Mouse (Mus musculus) intestine, embryonic 15.5 days (tissue): Measurements from ENCODE around the gene Maco1. TPM values are rescaled to one million over a fixed set of nuclear protein-coding genes. Genes with fewer than 3 reads are reported as not detected.
"Not testable (repeated sequence)": the region's sequence is repeated elsewhere in the genome, so short reads cannot be mapped to it uniquely, and the experiment has no call there.

Experiments
- ATAC-seq: fragments of 200-750 bp; cut with Nextera tagmentation; 2 replicates; pipeline ENCODE4 v1.8.0; 2017; ENCODE audit warnings: moderate TSS enrichment, moderate library complexity
- H3K27ac ChIP-seq: fragments of 300-500 bp; sonication (generic); 2 replicates; pipeline ENCODE4 v1.5.1; 2015; ENCODE audit warnings: mild to moderate bottlenecking, inconsistent platforms
- H3K27me3 ChIP-seq: fragments of 300-500 bp; sonication (generic); replicated peaks from 2 replicates; pipeline ENCODE4 v1.6.1; 2015; ENCODE audit warnings: inconsistent platforms
- H3K36me3 ChIP-seq: fragments of 300-500 bp; sonication (generic); 2 replicates; pipeline ENCODE4 v1.6.1; 2015; ENCODE audit warnings: inconsistent platforms
- H3K4me1 ChIP-seq: fragments of 300-500 bp; sonication (generic); replicated peaks from 2 replicates; pipeline ENCODE4 v1.6.1; 2015; ENCODE audit warnings: inconsistent platforms
- H3K4me2 ChIP-seq: fragments of 300-500 bp; sonication (generic); replicated peaks from 2 replicates; pipeline ENCODE4 v1.6.1; 2015; ENCODE audit warnings: mild to moderate bottlenecking, inconsistent platforms
- H3K4me3 ChIP-seq: fragments of 300-500 bp; sonication (generic); replicated peaks from 2 replicates; pipeline ENCODE4 v1.5.1; 2015; ENCODE audit warnings: inconsistent platforms
- H3K9ac ChIP-seq: fragments of 300-500 bp; sonication (generic); 2 replicates; pipeline ENCODE4 v1.6.1; 2015; ENCODE audit warnings: inconsistent platforms
- H3K9me3 ChIP-seq: fragments of 300-500 bp; sonication (generic); 2 replicates; pipeline ENCODE4 v1.6.1; 2016; ENCODE audit warnings: inconsistent platforms
- WGBS: fragments of 180-500 bp; shearing (Covaris S2); methylation state at CpG from one replicate; pipeline ENCODE4 v1.1.7; 2015; 5-methylcytosine and 5-hydroxymethylcytosine counted together
- polyA plus RNA-seq: library from polyadenylated mRNA; unstranded; fragments of >200 nt; fragmentation: Nextera tagmentation; extraction: Ambion mirVana; gene quantifications from 2 replicates; pipeline ENCODE4 v1.2.1, GENCODE M21; 2015

Maco1 gene
- polyA plus RNA-seq, 1 experiment from 2014 or later: 31.2 TPM

- Histone ChIP-seq H3K9me3 (no peaks in the 10 kb centered on the region), H3K9ac (no peak overlapping the region), H3K27ac (no peak overlapping the region), H3K27me3 (no peaks in the 10 kb centered on the region), H3K4me2 (no peak overlapping the region), H3K36me3 (peaks cover 6% of the 10 kb centered on the region), H3K4me1 (no peaks in the 10 kb centered on the region), H3K4me3 (no peak overlapping the region)
- no peak for ATAC-seq
- WGBS: 74% methylated on average over 4 of the region's 4 CpGs
Measured at GRCm38 (mm10) chr4:134835486-134835885, 17.7 kb downstream of the Maco1 start.

GRCm38 (mm10) chr4:134831934-134832333 lies 21.2 kb downstream of the Maco1 start:
- Histone ChIP-seq H3K9ac (no peak overlapping the region), H3K4me3 (no peak overlapping the region), H3K36me3 (peaks cover 10% of the 10 kb centered on the region), H3K4me1 (no peaks in the 10 kb centered on the region), H3K9me3 (no peaks in the 10 kb centered on the region), H3K27ac (no peak overlapping the region), H3K27me3 (no peaks in the 10 kb centered on the region), H3K4me2 (no peak overlapping the region)
- no peak for ATAC-seq
- 86% methylated on average over 3 of the region's 3 CpGs for WGBS

- H3K27ac ChIP-seq: no peak overlapping the region
- no peaks in the 10 kb centered on the region for H3K9me3 ChIP-seq
- no peak overlapping the region for H3K9ac ChIP-seq
- H3K27me3 ChIP-seq: no peaks in the 10 kb centered on the region
- peaks cover 14% of the 10 kb centered on the region for H3K36me3 ChIP-seq
- WGBS: 85% methylated on average over 11 of the region's 11 CpGs
- H3K4me1 ChIP-seq: no peaks in the 10 kb centered on the region; the same call in 1 of the 2 replicates
- no peak overlapping the region for H3K4me2 ChIP-seq
- no peak overlapping the region for H3K4me3 ChIP-seq
- ATAC-seq: no peak
Measured at GRCm38 (mm10) chr4:134827806-134828205, 25.3 kb downstream of the Maco1 start.

GRCm38 (mm10) chr4:134826348-134826747 lies 26.8 kb downstream of the Maco1 start:
- no peak for ATAC-seq
- H3K9me3 ChIP-seq: no peaks in the 10 kb centered on the region
- no peak overlapping the region for H3K4me2 ChIP-seq
- no peaks in the 10 kb centered on the region for H3K27me3 ChIP-seq
- H3K27ac ChIP-seq: no peak overlapping the region
- H3K36me3 ChIP-seq: peaks cover 11% of the 10 kb centered on the region
- H3K4me1 ChIP-seq: peaks cover 4% of the 10 kb centered on the region
- H3K4me3 ChIP-seq: no peak overlapping the region
- no peak overlapping the region for H3K9ac ChIP-seq

GRCm38 (mm10) chr4:134825864-134826263 lies 27.3 kb downstream of the Maco1 start:
- not testable (repeated sequence) for H3K9ac ChIP-seq, H3K27ac ChIP-seq, H3K9me3 ChIP-seq, H3K27me3 ChIP-seq, H3K4me3 ChIP-seq, H3K4me1 ChIP-seq, ATAC-seq, H3K4me2 ChIP-seq
- WGBS: 98% methylated on average over 11 of the region's 11 CpGs
- peaks cover 11% of the 10 kb centered on the region for H3K36me3 ChIP-seq

GRCm38 (mm10) chr4:134823560-134823959 lies 29.6 kb downstream of the Maco1 start:
- H3K9me3 ChIP-seq: no peaks in the 10 kb centered on the region
- no peak overlapping the region for H3K9ac ChIP-seq
- H3K27me3 ChIP-seq: no peaks in the 10 kb centered on the region
- H3K4me2 ChIP-seq: no peak overlapping the region
- 61% methylated on average over 2 of the region's 2 CpGs for WGBS
- peaks cover 14% of the 10 kb centered on the region for H3K36me3 ChIP-seq
- no peak for ATAC-seq
- H3K4me1 ChIP-seq: peaks cover 4% of the 10 kb centered on the region
- no peak overlapping the region for H3K27ac ChIP-seq
- no peak overlapping the region for H3K4me3 ChIP-seq

DNA sequence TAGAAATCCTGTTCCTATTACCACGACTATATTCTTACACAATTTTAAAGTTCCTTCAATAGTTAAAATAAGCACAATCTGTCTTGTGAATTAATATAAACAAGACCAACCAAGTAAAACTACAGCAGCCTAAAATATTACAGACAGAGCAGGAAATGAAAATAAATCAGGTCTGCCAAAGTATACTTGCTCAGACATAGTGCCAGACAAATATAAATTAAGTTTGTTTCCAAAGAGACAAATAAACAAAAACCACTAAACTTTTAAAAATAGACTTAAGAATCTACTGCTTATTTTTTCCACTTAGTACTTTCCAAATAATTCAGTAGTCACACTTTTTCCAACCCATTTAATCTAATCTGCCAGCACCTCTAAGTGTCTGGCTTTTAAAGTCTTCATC lies 32.1 kb downstream of the Maco1 start:
- H3K4me3 ChIP-seq: no peak overlapping the region
- ATAC-seq: no peak
- H3K4me1 ChIP-seq: peaks cover 4% of the 10 kb centered on the region
- no peak overlapping the region for H3K4me2 ChIP-seq
- no peaks in the 10 kb centered on the region for H3K27me3 ChIP-seq
- H3K36me3 ChIP-seq: 0 out of 2 replicates have a peak, but pooled peaks cover 5% of the 10 kb centered on the region
- no peaks in the 10 kb centered on the region for H3K9me3 ChIP-seq
- 48% methylated on average over 1 of the region's 1 CpGs for WGBS
- H3K27ac ChIP-seq: no peak overlapping the region
- H3K9ac ChIP-seq: no peak overlapping the region

DNA sequence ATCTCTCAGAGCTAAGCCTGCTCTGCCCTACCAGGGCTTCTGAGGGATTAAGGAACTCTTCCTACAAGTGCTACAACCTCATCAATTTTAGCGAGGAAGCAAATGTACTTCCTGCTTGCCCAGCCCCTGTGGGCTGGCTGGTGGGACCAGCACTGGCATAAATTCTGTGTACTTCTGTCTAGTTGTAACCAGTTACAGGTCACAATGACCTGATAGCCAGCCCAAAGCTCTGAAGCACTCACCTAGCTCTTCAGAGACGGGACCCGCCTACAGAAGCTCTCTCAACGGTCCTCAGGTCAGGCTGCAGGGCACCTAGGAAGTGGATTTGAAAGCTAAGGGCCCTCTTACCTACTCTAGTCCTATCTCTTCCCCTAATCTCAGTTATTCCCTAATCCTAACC lies 35.4 kb downstream of the Maco1 start:
- ATAC-seq: no peak
- Histone ChIP-seq H3K9me3 (no peaks in the 10 kb centered on the region), H3K27ac (no peak overlapping the region), H3K4me2 (no peak overlapping the region), H3K9ac (no peak overlapping the region), H3K4me1 (peaks cover 4% of the 10 kb centered on the region; the same call in 1 of the 2 replicates), H3K27me3 (no peaks in the 10 kb centered on the region), H3K36me3 (0 out of 2 replicates have a peak, but pooled peaks cover 2% of the 10 kb centered on the region), H3K4me3 (no peak overlapping the region)
- 86% methylated on average over 4 of the region's 4 CpGs for WGBS

- Histone ChIP-seq H3K36me3 (peaks cover 6% of the 10 kb centered on the region; the same call in 1 of the 2 replicates), H3K27ac (peak overlapping the region; percentile 66), H3K4me2 (no peak overlapping the region), H3K27me3 (no peaks in the 10 kb centered on the region), H3K9ac (no peak overlapping the region), H3K9me3 (no peaks in the 10 kb centered on the region), H3K4me1 (no peaks in the 10 kb centered on the region), H3K4me3 (no peak overlapping the region)
- WGBS: 80% methylated on average over 4 of the region's 4 CpGs
- ATAC-seq: peak; percentile 68
Measured at GRCm38 (mm10) chr4:134814229-134814571, 38.9 kb downstream of the Maco1 start.

- peak; percentile 84 for ATAC-seq
- Histone ChIP-seq H3K4me3 (no peak overlapping the region), H3K36me3 (peaks cover 7% of the 10 kb centered on the region; the same call in 1 of the 2 replicates), H3K9me3 (no peaks in the 10 kb centered on the region), H3K4me2 (no peak overlapping the region), H3K27me3 (no peaks in the 10 kb centered on the region), H3K27ac (peak overlapping the region; percentile 66), H3K4me1 (no peaks in the 10 kb centered on the region), H3K9ac (no peak overlapping the region)
- WGBS: 83% methylated on average over 17 of the region's 17 CpGs
Measured at GRCm38 (mm10) chr4:134813406-134814228, 39.5 kb downstream of the Maco1 start.

DNA sequence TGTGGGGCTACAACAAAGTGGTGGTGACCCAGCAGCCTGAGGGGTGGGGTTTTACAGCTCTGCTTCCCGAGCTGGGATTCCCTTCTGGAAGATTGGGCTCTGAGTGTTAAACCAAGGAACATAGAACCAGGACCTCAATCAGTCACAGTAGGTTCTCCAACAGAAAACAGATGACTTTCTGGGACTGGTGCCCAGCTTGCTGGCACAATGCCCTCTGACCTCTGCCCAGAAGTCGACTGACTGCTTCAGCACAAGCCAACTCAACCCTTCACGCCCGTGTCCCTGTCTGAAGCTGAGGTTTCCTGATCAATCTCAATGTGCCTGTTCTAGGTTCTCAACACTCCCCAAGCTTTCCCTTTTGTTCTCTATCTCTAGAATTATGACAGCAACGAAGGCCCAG lies 48.4 kb downstream of the Maco1 start:
- Histone ChIP-seq H3K9me3 (no peaks in the 10 kb centered on the region), H3K9ac (no peak overlapping the region), H3K4me2 (no peak overlapping the region), H3K4me3 (no peak overlapping the region), H3K27ac (no peak overlapping the region), H3K4me1 (no peaks in the 10 kb centered on the region), H3K36me3 (peaks cover 30% of the 10 kb centered on the region), H3K27me3 (no peaks in the 10 kb centered on the region)
- 67% methylated on average over 5 of the region's 5 CpGs for WGBS
- no peak for ATAC-seq

DNA sequence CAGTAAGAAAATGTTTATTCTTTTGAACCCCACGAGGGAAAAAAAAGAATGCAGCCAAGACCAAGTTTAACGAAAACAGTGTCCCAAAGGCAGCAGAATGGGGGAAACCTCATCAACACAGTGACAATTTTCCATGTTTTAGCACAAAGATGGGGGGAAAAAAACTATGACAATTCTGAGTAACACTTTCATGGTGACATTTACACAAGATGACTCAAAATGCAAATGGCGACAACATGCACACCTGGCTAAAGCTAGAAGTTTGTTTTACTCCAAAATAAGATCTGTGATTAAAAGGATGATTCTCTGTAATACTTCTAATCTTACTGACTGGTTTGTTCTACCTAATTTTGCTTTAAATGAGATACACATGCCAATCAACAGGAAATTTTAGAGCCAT lies 50.4 kb downstream of the Maco1 start:
- ATAC-seq: no peak
- Histone ChIP-seq H3K4me2 (no peak overlapping the region), H3K4me3 (no peak overlapping the region), H3K27me3 (no peaks in the 10 kb centered on the region), H3K36me3 (peaks cover 23% of the 10 kb centered on the region), H3K4me1 (no peaks in the 10 kb centered on the region), H3K27ac (no peak overlapping the region), H3K9ac (no peak overlapping the region), H3K9me3 (no peaks in the 10 kb centered on the region)
- 85% methylated on average over 3 of the region's 3 CpGs for WGBS

GRCm38 (mm10) chr4:134802155-134802554 lies 51.0 kb downstream of the Maco1 start:
- WGBS: 90% methylated on average over 10 of the region's 10 CpGs
- Histone ChIP-seq H3K36me3 (peaks cover 23% of the 10 kb centered on the region), H3K4me2 (no peak overlapping the region), H3K27ac (no peak overlapping the region), H3K4me1 (no peaks in the 10 kb centered on the region), H3K4me3 (no peak overlapping the region), H3K9ac (no peak overlapping the region), H3K27me3 (no peaks in the 10 kb centered on the region), H3K9me3 (no peaks in the 10 kb centered on the region)
- no peak for ATAC-seq
